29 mouse cellular contexts compared by ENCODE assay signal in genomic region chr5:147708500-147708899, GRCm38 (mm10). TPM values are rescaled to one million over a fixed set of nuclear protein-coding genes. Genes with fewer than 3 reads are reported as not detected.
DNase-seq lines count a peak whose midpoint lies in the region; ATAC-seq and TF ChIP-seq lines count a peak whose summit lies in the region.
"Had no signal": no experiment of that assay in that cellular context is flagged by ENCODE, and none has a peak within 500 bp of the region (broad histone marks: within the 10 kb centered on the region; RNA-seq: fewer than 3 reads in every experiment).

No protein-coding gene starts in this region.

- no peak overlapping the region for H3K4me2 ChIP-seq in kidney, embryonic 14.5 days (replicated peaks; ENCODE audit: low read depth, low read length)
- H3K4me2 ChIP-seq in kidney, postnatal 0 days (ENCODE audit: low read length): no peak overlapping the region
- H3K4me2 ChIP-seq in forebrain, embryonic 11.5 days (ENCODE audit: low read depth, low read length, severe bottlenecking): no peak overlapping the region
- H3K4me2 ChIP-seq: embryonic facial prominence, embryonic 13.5 days; forebrain, embryonic 13.5 days; heart, embryonic 11.5 days; hindbrain, embryonic 15.5 days; intestine, embryonic 15.5 days had no signal

- H3K9me3 ChIP-seq in kidney, embryonic 14.5 days (ENCODE audit: control insufficient read depth, low read length): peaks cover 5% of the 10 kb centered on the region
- H3K9me3 ChIP-seq in kidney, postnatal 0 days (replicated peaks; ENCODE audit: low read length): no peaks in the 10 kb centered on the region
- H3K9me3 ChIP-seq in forebrain, embryonic 11.5 days (ENCODE audit: control insufficient read depth, low read length): no peaks in the 10 kb centered on the region
- H3K9me3 ChIP-seq: forebrain, embryonic 13.5 days; hindbrain, embryonic 15.5 days; intestine, embryonic 15.5 days had no signal

- no peaks in the 10 kb centered on the region for H3K36me3 ChIP-seq in kidney, embryonic 14.5 days (ENCODE audit: control insufficient read depth, insufficient read depth, low read length)
- H3K36me3 ChIP-seq in kidney, postnatal 0 days (ENCODE audit: insufficient read depth, low read length): no peaks in the 10 kb centered on the region
- H3K36me3 ChIP-seq in forebrain, embryonic 11.5 days (ENCODE audit: control insufficient read depth, insufficient read depth, low read length): no peaks in the 10 kb centered on the region
- H3K36me3 ChIP-seq: embryonic facial prominence, embryonic 10.5 days; embryonic facial prominence, embryonic 13.5 days; G1E; hindbrain, embryonic 15.5 days; intestine, embryonic 15.5 days had no signal

- WGBS in kidney, embryonic 14.5 days: 17% methylated on average over 4 of the region's 4 CpGs
- WGBS in kidney, postnatal 0 days: 24% methylated on average over 4 of the region's 4 CpGs
- WGBS in forebrain, embryonic 11.5 days: 73% methylated on average over 4 of the region's 4 CpGs

- peak; percentile 81 for DNase-seq in embryo, embryonic 10 days (ENCODE audit: low spot score)
- DNase-seq in embryo, embryonic 11 days: no peak
- no peak for DNase-seq in kidney, adult 9 months
- DNase-seq in kidney, postnatal 0 days (ENCODE audit: low spot score): peak; percentile 46
- DNase-seq in kidney, postnatal 10 days: no peak
- DNase-seq in embryo, embryonic 9.5 days (ENCODE audit: extremely low spot score): peak; percentile 65
- no peak for DNase-seq in forebrain, embryonic 11.5 days (ENCODE audit: low spot score)
- DNase-seq: adrenal gland, adult 2 months; adrenal gland, postnatal 14 days; B cell, adult 2 months; cerebellum, adult 11 months; cerebellum, adult 2 months; cerebellum, adult 9-11 months; cerebellum, postnatal 25 days; gastrocnemius, adult 2 months; gastrocnemius, postnatal 14 days; heart, adult 11 months had no signal

- TF ChIP-seq CTCF in kidney, postnatal 0 days (IDR thresholded peaks at IDR 0.05; ENCODE audit: low read depth): no peak

- H3K9ac ChIP-seq in kidney, embryonic 14.5 days (ENCODE audit: low read depth, low read length): no peak overlapping the region
- H3K9ac ChIP-seq in kidney, postnatal 0 days (ENCODE audit: low read depth, low read length): no peak overlapping the region
- H3K9ac ChIP-seq in forebrain, embryonic 11.5 days (ENCODE audit: low read length): no peak overlapping the region
- H3K9ac ChIP-seq: embryonic facial prominence, embryonic 13.5 days; forebrain, embryonic 13.5 days; hindbrain, embryonic 15.5 days; intestine, embryonic 15.5 days had no signal

- peak; percentile 68 for ATAC-seq in kidney, embryonic 14.5 days (ENCODE audit: low FRiP score, low TSS enrichment)
- ATAC-seq in kidney, postnatal 0 days (replicated peaks; ENCODE audit: low FRiP score, low read depth): no peak
- no peak for ATAC-seq in forebrain, embryonic 11.5 days (replicated peaks; ENCODE audit: low FRiP score)
- ATAC-seq: forebrain, embryonic 13.5 days; forebrain, embryonic 16.5 days; intestine, embryonic 15.5 days; Patski had no signal

- H3K27ac ChIP-seq in kidney, embryonic 14.5 days (ENCODE audit: low read depth, low read length): no peak overlapping the region
- H3K27ac ChIP-seq in kidney, postnatal 0 days: no peak overlapping the region
- H3K27ac ChIP-seq in forebrain, embryonic 11.5 days (ENCODE audit: low read depth, low read length): no peak overlapping the region
- H3K27ac ChIP-seq: embryonic facial prominence, embryonic 10.5 days; embryonic facial prominence, embryonic 13.5 days; forebrain, embryonic 13.5 days; gastrocnemius, adult 2 months; hindbrain, embryonic 15.5 days; intestine, embryonic 15.5 days had no signal

- H3K4me1 ChIP-seq in kidney, embryonic 14.5 days (ENCODE audit: control insufficient read depth, insufficient read depth, low read length): no peaks in the 10 kb centered on the region
- no peaks in the 10 kb centered on the region for H3K4me1 ChIP-seq in kidney, postnatal 0 days (replicated peaks; ENCODE audit: insufficient read depth, low read length)
- no peaks in the 10 kb centered on the region for H3K4me1 ChIP-seq in forebrain, embryonic 11.5 days (replicated peaks; ENCODE audit: control insufficient read depth, insufficient read depth, low read length)
- H3K4me1 ChIP-seq: forebrain, embryonic 13.5 days; hindbrain, embryonic 15.5 days; intestine, embryonic 15.5 days had no signal

- peaks cover 7% of the 10 kb centered on the region; the same call in 1 of the 2 replicates for H3K27me3 ChIP-seq in kidney, embryonic 14.5 days (ENCODE audit: control insufficient read depth, insufficient read depth, low read length)
- no peaks in the 10 kb centered on the region for H3K27me3 ChIP-seq in kidney, postnatal 0 days (ENCODE audit: insufficient read depth, low read length)
- H3K27me3 ChIP-seq in forebrain, embryonic 11.5 days (ENCODE audit: control insufficient read depth, insufficient read depth, low read length): no peaks in the 10 kb centered on the region
- H3K27me3 ChIP-seq: CH12.LX; embryonic facial prominence, embryonic 13.5 days; forebrain, embryonic 13.5 days; hindbrain, embryonic 15.5 days; intestine, embryonic 15.5 days; Patski had no signal

- no peak overlapping the region for H3K4me3 ChIP-seq in kidney, embryonic 14.5 days (ENCODE audit: low read length)
- no peak overlapping the region for H3K4me3 ChIP-seq in kidney, postnatal 0 days (replicated peaks; ENCODE audit: low read depth, low read length)
- no peak overlapping the region for H3K4me3 ChIP-seq in forebrain, embryonic 11.5 days (ENCODE audit: low read depth, low read length)
- H3K4me3 ChIP-seq: embryonic facial prominence, embryonic 10.5 days; embryonic facial prominence, embryonic 13.5 days; erythroblast, embryonic 14.5 days; forebrain, embryonic 13.5 days; gastrocnemius, adult 2 months; hindbrain, embryonic 15.5 days; intestine, embryonic 15.5 days had no signal

RNA-seq across cellular contexts. Expression of gene Flt1, which starts 17.3 kb away (rescaled TPM):
- polyA plus RNA-seq in kidney, embryonic 14.5 days (2014; fragmentation: Nextera tagmentation; extraction: Ambion mirVana): 12.5 and 20.0 TPM in 2 replicates
- 10.3 and 10.9 TPM in 2 replicates for polyA plus RNA-seq in kidney, postnatal 0 days (2015; fragmentation: Nextera tagmentation; extraction: Ambion mirVana)
- 10.1 and 11.9 TPM in 2 replicates for polyA plus RNA-seq in forebrain, embryonic 11.5 days (2014; fragmentation: Nextera tagmentation; extraction: Ambion mirVana)

Comparison
In these comparisons a context has a peak if more than half of its experiments do, and no peak if none do; other contexts are left out.
1. DNase-seq: peak in embryo, embryonic 10 days (single experiment), kidney, postnatal 0 days (single experiment) and embryo, embryonic 9.5 days (single experiment); none in embryo, embryonic 11 days (single experiment), kidney, adult 9 months (single experiment), kidney, postnatal 10 days (single experiment) and forebrain, embryonic 11.5 days (single experiment).